Mouse (Mus musculus) embryonic facial prominence, embryonic 12.5 days (tissue): ENCODE results near the gene Ntrk2. TPM values are rescaled to one million over a fixed set of nuclear protein-coding genes. Genes with fewer than 3 reads are reported as not detected.

ENCODE experiments used
- ATAC-seq: fragments of 200-750 bp; cut with Nextera tagmentation; 2 replicates; pipeline ENCODE4 v1.8.0; 2017; ENCODE audit not compliant: insufficient number of reproducible peaks, insufficient read depth, low FRiP score, low TSS enrichment
- H3K27ac ChIP-seq: fragments of 300-500 bp; sonication (generic); 2 replicates; pipeline ENCODE4 v1.5.1; 2016; ENCODE audit warnings: mild to moderate bottlenecking
- H3K27me3 ChIP-seq: fragments of 300-500 bp; sonication (generic); 2 replicates; pipeline ENCODE4 v1.6.1; 2016; ENCODE audit warnings: mild to moderate bottlenecking, moderate library complexity
- H3K36me3 ChIP-seq: fragments of 300-500 bp; sonication (generic); 2 replicates; pipeline ENCODE4 v1.6.1; 2016; ENCODE audit warnings: mild to moderate bottlenecking
- H3K4me1 ChIP-seq: fragments of 300-500 bp; sonication (generic); 2 replicates; pipeline ENCODE4 v1.6.1; 2016
- H3K4me2 ChIP-seq: fragments of 300-500 bp; sonication (generic); replicated peaks from 2 replicates; pipeline ENCODE4 v1.6.1; 2016; ENCODE audit warnings: mild to moderate bottlenecking, moderate library complexity
- H3K4me3 ChIP-seq: fragments of 300-500 bp; sonication (generic); 2 replicates; pipeline ENCODE4 v1.5.1; 2016; ENCODE audit warnings: mild to moderate bottlenecking
- H3K9ac ChIP-seq: fragments of 300-500 bp; sonication (generic); 2 replicates; pipeline ENCODE4 v1.6.1; 2016; ENCODE audit warnings: mild to moderate bottlenecking, moderate library complexity
- H3K9me3 ChIP-seq: fragments of 300-500 bp; sonication (generic); 2 replicates; pipeline ENCODE4 v1.6.1; 2016; ENCODE audit warnings: mild to moderate bottlenecking, moderate library complexity
- WGBS: fragments of 180-500 bp; shearing (Covaris S2); methylation state at CpG from one replicate; pipeline ENCODE4 v1.1.7; 2016; 5-methylcytosine and 5-hydroxymethylcytosine counted together
- polyA plus RNA-seq: library from polyadenylated mRNA; unstranded; fragments of >200 nt; fragmentation: Nextera tagmentation; extraction: Ambion mirVana; gene quantifications from 2 replicates; pipeline ENCODE4 v1.2.1, GENCODE M21; 2016

Ntrk2 gene
- polyA plus RNA-seq, 1 experiment from 2014 or later: 29.2 TPM

DNA sequence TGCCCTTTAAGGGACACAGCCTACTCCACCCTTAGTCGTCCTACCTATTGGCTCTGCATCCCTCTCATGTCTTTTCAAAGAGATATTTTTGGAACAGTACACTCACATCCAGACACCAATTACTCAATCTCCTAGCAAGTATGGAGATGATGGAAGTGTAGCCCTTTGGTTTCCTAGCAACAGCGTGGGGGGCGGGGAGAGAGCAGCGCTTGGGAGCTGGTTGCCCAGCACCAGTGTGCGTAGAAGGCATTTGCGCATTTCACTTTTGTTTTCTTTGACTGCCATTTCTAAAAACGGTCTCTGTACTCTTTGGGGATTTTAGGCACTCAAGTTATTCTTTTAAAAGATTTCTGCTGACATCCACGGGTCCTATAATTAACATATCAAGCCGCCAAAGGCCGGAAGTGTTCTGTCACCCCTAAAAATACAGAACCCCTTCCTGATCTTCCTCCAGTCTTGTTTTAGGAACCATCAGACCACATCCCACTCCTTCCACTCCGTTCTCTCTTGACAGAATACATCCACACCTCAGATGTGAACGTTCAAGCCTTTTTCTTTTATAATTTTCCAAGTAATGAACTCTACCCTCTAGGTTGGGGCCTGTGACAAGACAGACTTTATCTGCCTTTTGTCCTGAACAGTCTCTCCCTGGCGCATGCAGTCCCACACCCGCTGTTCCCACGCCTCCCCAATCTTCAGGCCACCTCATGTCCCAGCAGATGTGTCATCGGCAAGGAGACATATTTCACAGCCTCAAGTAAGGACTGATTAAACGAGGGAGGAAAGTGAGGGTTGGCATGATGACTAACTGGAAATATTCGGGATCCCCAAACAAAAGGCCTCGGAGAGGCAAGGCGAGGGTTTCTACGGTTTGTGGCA, 339.5 kb downstream of the Ntrk2 start:
- WGBS: 59% methylated on average over 21 of the region's 21 CpGs
- Histone ChIP-seq H3K4me1 (no peaks in the 10 kb centered on the region), H3K9me3 (no peaks in the 10 kb centered on the region), H3K36me3 (no peaks in the 10 kb centered on the region), H3K9ac (no peak overlapping the region), H3K27me3 (no peaks in the 10 kb centered on the region), H3K4me3 (no peak overlapping the region), H3K4me2 (no peak overlapping the region), H3K27ac (no peak overlapping the region)
- no peak for ATAC-seq

DNA sequence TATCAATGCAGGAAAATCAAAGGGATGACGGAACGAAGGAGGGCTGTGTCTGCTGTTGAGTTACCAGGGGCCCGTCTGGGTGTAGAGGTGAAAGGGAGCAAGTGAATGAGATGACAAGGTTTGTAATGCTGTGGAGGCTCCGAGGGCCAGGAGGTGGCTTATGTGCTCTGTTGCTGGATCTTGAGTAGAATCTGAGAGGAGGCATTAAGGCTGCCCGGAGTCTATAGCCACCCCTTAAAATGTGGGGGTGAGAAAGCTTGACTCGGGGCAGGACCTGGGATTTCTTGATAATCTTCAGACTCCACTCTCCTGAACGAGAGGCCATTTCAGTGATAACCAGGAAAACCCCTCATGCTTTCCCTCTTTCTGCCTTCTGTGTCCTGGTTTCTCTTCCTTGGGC, 340.2 kb downstream of the Ntrk2 start:
- no peak overlapping the region for H3K9ac ChIP-seq
- no peaks in the 10 kb centered on the region for H3K36me3 ChIP-seq
- no peak overlapping the region for H3K27ac ChIP-seq
- no peaks in the 10 kb centered on the region for H3K9me3 ChIP-seq
- H3K4me1 ChIP-seq: no peaks in the 10 kb centered on the region
- H3K4me3 ChIP-seq: no peak overlapping the region
- ATAC-seq: no peak
- H3K27me3 ChIP-seq: no peaks in the 10 kb centered on the region
- H3K4me2 ChIP-seq: no peak overlapping the region
- WGBS: 89% methylated on average over 7 of the region's 7 CpGs

- 70% methylated on average over 4 of the region's 4 CpGs for WGBS
- Histone ChIP-seq H3K4me1 (no peaks in the 10 kb centered on the region), H3K9me3 (no peaks in the 10 kb centered on the region), H3K4me2 (no peak overlapping the region), H3K27me3 (no peaks in the 10 kb centered on the region), H3K27ac (no peak overlapping the region), H3K4me3 (no peak overlapping the region), H3K9ac (no peak overlapping the region), H3K36me3 (no peaks in the 10 kb centered on the region)
- no peak for ATAC-seq
Measured at GRCm38 (mm10) chr13:59147976-59148375, 341.6 kb downstream of the Ntrk2 start.

GRCm38 (mm10) chr13:59148793-59149192, 342.4 kb downstream of the Ntrk2 start:
- H3K27ac ChIP-seq: no peak overlapping the region
- no peak for ATAC-seq
- no peak overlapping the region for H3K4me3 ChIP-seq
- no peak overlapping the region for H3K4me2 ChIP-seq
- H3K9ac ChIP-seq: no peak overlapping the region
- no peaks in the 10 kb centered on the region for H3K4me1 ChIP-seq
- no peaks in the 10 kb centered on the region for H3K27me3 ChIP-seq
- H3K9me3 ChIP-seq: no peaks in the 10 kb centered on the region
- no peaks in the 10 kb centered on the region for H3K36me3 ChIP-seq
- 88% methylated on average over 10 of the region's 10 CpGs for WGBS

DNA sequence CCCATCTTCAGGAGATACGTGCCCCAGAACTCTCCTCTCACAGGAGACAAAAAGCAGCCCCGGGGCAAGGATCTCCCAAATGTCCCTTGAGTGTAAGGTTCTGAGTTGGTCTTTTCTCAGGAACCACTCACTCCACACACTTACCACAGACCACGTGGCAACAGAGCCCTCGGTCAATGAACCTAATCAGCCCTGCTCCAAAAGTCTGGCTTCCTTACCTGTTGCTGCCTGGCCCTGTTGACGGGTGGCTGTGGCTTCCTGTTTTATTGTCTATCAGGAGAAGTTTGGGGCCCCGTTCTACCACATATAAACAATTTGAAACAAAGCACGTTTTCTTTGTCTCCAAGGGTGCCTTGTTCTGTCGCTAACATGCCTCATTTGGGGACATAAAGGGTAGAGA, 357.6 kb downstream of the Ntrk2 start:
- ATAC-seq: no peak
- Histone ChIP-seq H3K4me3 (no peak overlapping the region), H3K4me2 (no peak overlapping the region), H3K27ac (no peak overlapping the region), H3K4me1 (no peaks in the 10 kb centered on the region), H3K9ac (no peak overlapping the region), H3K27me3 (no peaks in the 10 kb centered on the region), H3K9me3 (no peaks in the 10 kb centered on the region), H3K36me3 (no peaks in the 10 kb centered on the region)
- 79% methylated on average over 8 of the region's 8 CpGs for WGBS

GRCm38 (mm10) chr13:59173840-59174239, 367.5 kb downstream of the Ntrk2 start:
- ATAC-seq: no peak
- Histone ChIP-seq H3K9me3 (no peaks in the 10 kb centered on the region), H3K4me3 (no peak overlapping the region), H3K9ac (no peak overlapping the region), H3K27ac (no peak overlapping the region), H3K27me3 (no peaks in the 10 kb centered on the region), H3K36me3 (no peaks in the 10 kb centered on the region), H3K4me1 (peaks cover 6% of the 10 kb centered on the region; the same call in 1 of the 2 replicates), H3K4me2 (no peak overlapping the region)
- WGBS: 60% methylated on average over 8 of the region's 8 CpGs

GRCm38 (mm10) chr13:59176021-59176420, 369.7 kb downstream of the Ntrk2 start:
- no peaks in the 10 kb centered on the region for H3K9me3 ChIP-seq
- no peak overlapping the region for H3K27ac ChIP-seq
- 78% methylated on average over 3 of the region's 3 CpGs for WGBS
- peaks cover 6% of the 10 kb centered on the region; the same call in 1 of the 2 replicates for H3K4me1 ChIP-seq
- no peak overlapping the region for H3K9ac ChIP-seq
- H3K4me2 ChIP-seq: no peak overlapping the region
- no peaks in the 10 kb centered on the region for H3K36me3 ChIP-seq
- H3K27me3 ChIP-seq: no peaks in the 10 kb centered on the region
- ATAC-seq: no peak
- H3K4me3 ChIP-seq: no peak overlapping the region

DNA sequence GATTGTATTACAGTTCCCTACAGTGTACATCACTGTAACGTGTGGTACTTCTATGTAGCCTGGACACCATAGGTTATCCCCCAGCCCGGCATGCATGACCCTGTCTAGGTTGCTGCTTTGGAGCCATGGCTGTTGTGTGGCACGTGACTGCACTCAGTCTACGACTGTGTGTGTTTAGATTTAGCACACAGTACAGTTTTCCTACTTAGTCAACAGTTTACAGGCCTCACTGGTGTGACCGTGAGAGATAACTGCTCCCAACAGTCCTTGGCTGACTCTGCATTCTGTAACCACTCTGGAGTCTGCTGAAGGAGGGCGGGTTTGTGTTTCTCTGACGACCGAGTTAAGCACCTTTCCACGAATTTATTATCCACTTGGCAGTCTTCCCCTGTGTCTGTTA, 370.1 kb downstream of the Ntrk2 start:
- no peak overlapping the region for H3K9ac ChIP-seq
- no peaks in the 10 kb centered on the region for H3K36me3 ChIP-seq
- ATAC-seq: no peak
- H3K4me3 ChIP-seq: no peak overlapping the region
- no peaks in the 10 kb centered on the region for H3K27me3 ChIP-seq
- H3K4me1 ChIP-seq: peaks cover 9% of the 10 kb centered on the region; the same call in 1 of the 2 replicates
- H3K4me2 ChIP-seq: no peak overlapping the region
- H3K27ac ChIP-seq: no peak overlapping the region
- H3K9me3 ChIP-seq: no peaks in the 10 kb centered on the region
- 80% methylated on average over 9 of the region's 9 CpGs for WGBS

GRCm38 (mm10) chr13:59177003-59177402, 370.6 kb downstream of the Ntrk2 start:
- Histone ChIP-seq H3K9ac (no peak overlapping the region), H3K36me3 (no peaks in the 10 kb centered on the region), H3K4me3 (no peak overlapping the region), H3K27me3 (no peaks in the 10 kb centered on the region), H3K27ac (peak overlapping the region; percentile 65; the same call in 1 of the 2 replicates), H3K4me1 (peaks cover 10% of the 10 kb centered on the region; the same call in 1 of the 2 replicates), H3K9me3 (no peaks in the 10 kb centered on the region), H3K4me2 (no peak overlapping the region)
- no peak for ATAC-seq
- WGBS: 51% methylated on average over 9 of the region's 9 CpGs

DNA sequence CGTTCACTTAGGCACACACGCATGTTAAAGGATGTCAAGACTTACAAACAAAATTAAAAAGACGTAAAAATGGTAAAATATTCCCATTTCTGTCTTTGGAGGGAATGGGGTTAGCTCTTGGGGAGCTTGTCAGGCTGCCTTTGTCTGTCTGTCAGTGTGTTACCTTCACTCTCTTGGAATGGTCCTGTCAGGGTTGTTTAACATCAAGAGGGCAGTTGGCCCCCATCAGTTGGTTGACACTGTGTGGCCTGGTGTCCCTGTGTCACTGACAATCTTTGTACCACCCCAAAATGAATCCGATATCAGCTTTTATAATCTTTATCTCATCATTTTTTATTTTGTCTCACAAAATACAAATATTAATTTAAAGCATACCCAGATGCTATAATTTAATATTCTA, 373.6 kb downstream of the Ntrk2 start:
- no peak for ATAC-seq
- peaks cover 6% of the 10 kb centered on the region; the same call in 1 of the 2 replicates for H3K9me3 ChIP-seq
- no peak overlapping the region for H3K9ac ChIP-seq
- no peaks in the 10 kb centered on the region for H3K27me3 ChIP-seq
- no peaks in the 10 kb centered on the region for H3K36me3 ChIP-seq
- H3K4me1 ChIP-seq: peaks cover 10% of the 10 kb centered on the region; the same call in 1 of the 2 replicates
- WGBS: 84% methylated on average over 4 of the region's 4 CpGs
- no peak overlapping the region for H3K4me2 ChIP-seq
- H3K4me3 ChIP-seq: no peak overlapping the region
- no peak overlapping the region for H3K27ac ChIP-seq

- ATAC-seq: no peak
- H3K27ac ChIP-seq: no peak overlapping the region
- WGBS: 77% methylated on average over 10 of the region's 10 CpGs
Measured at GRCm38 (mm10) chr13:59180781-59181180, 374.4 kb downstream of the Ntrk2 start.

More at GRCm38 (mm10) chr13:59180781-59181180, 374.4 kb downstream of the Ntrk2 start:
- Histone ChIP-seq H3K27me3 (no peaks in the 10 kb centered on the region), H3K4me3 (no peak overlapping the region), H3K9me3 (peaks cover 6% of the 10 kb centered on the region; the same call in 1 of the 2 replicates), H3K4me2 (no peak overlapping the region), H3K36me3 (no peaks in the 10 kb centered on the region), H3K9ac (no peak overlapping the region), H3K4me1 (peaks cover 10% of the 10 kb centered on the region; the same call in 1 of the 2 replicates)
